Mouse (Mus musculus) layer of hippocampus, postnatal 14 days (tissue): Measurements from ENCODE around the gene Asb15. TPM values are rescaled to one million over a fixed set of nuclear protein-coding genes. Genes with fewer than 3 reads are reported as not detected.

ENCODE experiments used
- DNase-seq, 2 experiments: peaks; one replicate each; pipeline ENCODE4 v3.0.0; 2021 to 2022; ENCODE audit warnings: low spot score in 2 of 2, mixed read lengths in 1 of 2
- total RNA-seq, 2 experiments: library from RNA; stranded (reverse); gene quantifications; 2 replicates each; pipeline ENCODE4 v1.2.3; 2021

The Asb15 gene
- total RNA-seq, 2 experiments from 2014 or later = not detected

- no peak for DNase-seq
Observed at GRCm38 (mm10) chr6:24607531-24607930, 79.6 kb downstream of the Asb15 start.

GRCm38 (mm10) chr6:24608129-24608528 lies 80.2 kb downstream of the Asb15 start:
- no peak for DNase-seq

GRCm38 (mm10) chr6:24608682-24609081 lies 80.7 kb downstream of the Asb15 start:
- DNase-seq = no peak

GRCm38 (mm10) chr6:24609531-24609930 lies 81.6 kb downstream of the Asb15 start:
- no peak for DNase-seq

GRCm38 (mm10) chr6:24610358-24610757 lies 82.4 kb downstream of the Asb15 start:
- DNase-seq = no peak

GRCm38 (mm10) chr6:24612074-24612755 lies 84.3 kb downstream of the Asb15 start:
- DNase-seq = no peak

- DNase-seq = no peak
Observed at GRCm38 (mm10) chr6:24613346-24613745, 85.4 kb downstream of the Asb15 start.

- no peak for DNase-seq
Observed at GRCm38 (mm10) chr6:24613918-24614317, 86.0 kb downstream of the Asb15 start.

- DNase-seq = no peak
Observed at GRCm38 (mm10) chr6:24616746-24617145, 88.8 kb downstream of the Asb15 start.

GRCm38 (mm10) chr6:24619285-24620045 lies 91.5 kb downstream of the Asb15 start:
- DNase-seq = no peak

GRCm38 (mm10) chr6:24620936-24621335 lies 93.0 kb downstream of the Asb15 start:
- no peak for DNase-seq

GRCm38 (mm10) chr6:24622098-24622497 lies 94.2 kb downstream of the Asb15 start:
- DNase-seq = no peak

Other genes starting within 250 kb of the Asb15 start
- gene Iqub, start 13.1 kb upstream of the Asb15 start, total RNA-seq = 1 to 10 TPM in 1 of 2 experiments, under 1 TPM in 1; 0.93 to 1.5 TPM
- 100 to 1,000 TPM; 278 to 296 TPM for gene Ndufa5, start 131 bp upstream of the Asb15 start, total RNA-seq
- gene Lmod2, start 69.6 kb downstream of the Asb15 start, total RNA-seq = not detected
- gene Wasl, start 136.9 kb downstream of the Asb15 start, total RNA-seq = 100 to 1,000 TPM; 102 to 112 TPM
- not detected for gene Hyal6, start 205.1 kb downstream of the Asb15 start, total RNA-seq
- gene Hyal4, start 220.2 kb downstream of the Asb15 start, total RNA-seq = not detected